Mouse (Mus musculus) lung, embryonic 14.5 days (tissue): ENCODE results near the gene Gad2. TPM values are rescaled to one million over a fixed set of nuclear protein-coding genes. Genes with fewer than 3 reads are reported as not detected.

Source experiments
- ATAC-seq: fragments of 200-750 bp; cut with Nextera tagmentation; 2 replicates; pipeline ENCODE4 v1.8.0; 2017; ENCODE audit warnings: mild to moderate bottlenecking, moderate TSS enrichment, moderate library complexity; ENCODE audit not compliant: insufficient read depth
- DNase-seq: peaks from one replicate; pipeline ENCODE4 v3.0.0-alpha.2; 2015
- H3K27ac ChIP-seq: fragments of 300-500 bp; sonication (generic); 2 replicates; pipeline ENCODE4 v1.5.1; 2014; ENCODE audit warnings: low read depth, mild to moderate bottlenecking, moderate library complexity
- H3K27me3 ChIP-seq: fragments of 300-500 bp; sonication (generic); 2 replicates; pipeline ENCODE4 v1.6.1; 2014; ENCODE audit warnings: low read length, control low read depth; ENCODE audit not compliant: insufficient read depth
- H3K36me3 ChIP-seq: fragments of 300-500 bp; sonication (generic); 2 replicates; pipeline ENCODE4 v1.6.1; 2014; ENCODE audit warnings: control low read depth; ENCODE audit not compliant: insufficient read depth
- H3K4me1 ChIP-seq: fragments of 300-500 bp; sonication (generic); 2 replicates; pipeline ENCODE4 v1.6.1; 2014; ENCODE audit warnings: antibody characterized with exemption, control low read depth; ENCODE audit not compliant: insufficient read depth
- H3K4me2 ChIP-seq: fragments of 300-500 bp; sonication (generic); 2 replicates; pipeline ENCODE4 v1.6.1; 2014; ENCODE audit warnings: mild to moderate bottlenecking
- H3K4me3 ChIP-seq: fragments of 300-500 bp; sonication (generic); 2 replicates; pipeline ENCODE4 v1.5.1; 2014; ENCODE audit warnings: low read depth, low read length
- H3K9ac ChIP-seq: fragments of 300-500 bp; sonication (generic); 2 replicates; pipeline ENCODE4 v1.6.1; 2014
- H3K9me3 ChIP-seq: fragments of 300-500 bp; sonication (generic); 2 replicates; pipeline ENCODE4 v1.6.1; 2016; ENCODE audit warnings: low read depth, low read length, control low read depth
- CTCF ChIP-seq: IDR thresholded peaks from 2 replicates; pipeline ENCODE4 v1.5.1; 2016; ENCODE audit warnings: antibody characterized with exemption, low read depth
- WGBS: fragments of 180-500 bp; shearing (Covaris S2); extraction: QIAGEN DNeasy Blood & Tissue Kit; methylation state at CpG from one replicate; pipeline ENCODE4 v1.1.7; 2014; 5-methylcytosine and 5-hydroxymethylcytosine counted together
- polyA plus RNA-seq: library from polyadenylated mRNA; unstranded; fragments of >200 nt; fragmentation: Nextera tagmentation; extraction: Ambion mirVana; gene quantifications from 2 replicates; pipeline ENCODE4 v1.2.1, GENCODE M21; 2014

Gad2 gene
- polyA plus RNA-seq, 1 experiment from 2014 or later: 0.36 TPM

DNA sequence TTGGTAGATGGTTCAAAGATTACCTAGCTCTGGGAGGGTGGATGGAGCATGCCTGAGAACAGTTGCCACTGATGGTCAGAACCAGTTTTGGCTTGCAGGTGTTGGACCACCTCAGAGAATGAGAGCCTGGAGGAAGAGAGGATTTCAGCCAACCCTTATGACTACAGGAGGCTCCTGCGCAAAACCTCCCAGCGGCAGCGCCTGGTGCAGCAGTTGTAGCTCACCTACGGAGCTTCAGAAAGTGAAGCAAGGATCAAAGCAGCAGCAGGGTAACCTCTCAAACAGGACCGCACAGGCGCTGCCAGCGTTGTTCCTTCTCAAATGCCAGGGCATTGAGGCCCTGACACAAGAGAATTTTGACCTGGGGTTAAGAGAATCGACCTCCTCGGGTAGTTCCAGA lies 4.1 kb upstream of the Gad2 start:
- ATAC-seq (no peak), DNase-seq (no peak)
- TF ChIP-seq CTCF: no peak
- Histone ChIP-seq H3K9me3 (no peaks in the 10 kb centered on the region), H3K9ac (no peak overlapping the region), H3K4me1 (no peaks in the 10 kb centered on the region), H3K36me3 (no peaks in the 10 kb centered on the region), H3K27ac (no peak overlapping the region), H3K27me3 (peaks cover 54% of the 10 kb centered on the region), H3K4me2 (no peak overlapping the region), H3K4me3 (no peak overlapping the region)
- WGBS: 1% methylated on average over 9 of the region's 9 CpGs

DNA sequence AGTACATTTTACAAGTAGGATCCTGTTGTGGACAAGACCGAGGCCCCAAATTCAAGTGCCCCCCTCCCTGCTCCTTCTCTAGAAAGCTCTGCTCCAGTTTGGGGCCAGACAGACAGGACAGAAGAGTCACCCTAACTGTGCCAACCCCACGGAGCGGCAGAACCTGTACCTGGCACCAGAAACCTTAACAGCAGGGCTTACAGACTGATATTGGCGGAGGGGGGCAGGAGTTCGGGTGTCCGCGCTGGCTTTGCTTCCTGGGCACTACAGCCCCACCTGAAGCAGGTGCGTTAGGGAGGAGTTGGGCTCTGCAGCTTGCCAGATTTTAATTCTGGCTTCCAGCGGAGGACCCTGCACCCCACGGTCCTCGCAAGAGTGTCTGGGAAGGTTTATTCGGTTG lies 2.6 kb upstream of the Gad2 start:
- DNase-seq: no peak
- 2% methylated on average over 12 of the region's 12 CpGs for WGBS
- TF ChIP-seq CTCF: no peak

DNA sequence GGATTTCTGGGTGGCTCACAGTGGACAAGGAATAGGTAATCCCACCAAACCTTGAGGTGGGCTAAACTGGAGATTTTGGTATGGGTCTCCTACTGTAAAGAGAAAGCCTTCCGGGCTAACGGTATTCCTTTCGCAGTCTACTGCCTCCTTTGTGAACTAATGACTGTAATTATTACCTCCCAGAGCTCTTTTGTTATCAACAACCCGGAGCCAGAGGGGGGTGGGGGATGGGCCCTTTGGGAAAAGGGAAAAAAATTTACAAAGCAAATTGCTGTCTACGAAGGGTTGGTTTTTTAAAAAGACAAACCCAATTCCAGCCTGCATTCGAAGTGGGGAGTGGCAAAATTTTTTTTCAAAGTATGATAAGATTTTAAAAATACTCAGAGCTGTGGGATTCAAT lies 2.0 kb upstream of the Gad2 start:
- no peaks in the 10 kb centered on the region for H3K9me3 ChIP-seq
- TF ChIP-seq CTCF: no peak
- H3K36me3 ChIP-seq: no peaks in the 10 kb centered on the region
- H3K9ac ChIP-seq: no peak overlapping the region
- H3K27ac ChIP-seq: no peak overlapping the region
- H3K4me1 ChIP-seq: no peaks in the 10 kb centered on the region
- no peak overlapping the region for H3K4me2 ChIP-seq
- ATAC-seq (no peak), DNase-seq (no peak)
- 2% methylated on average over 6 of the region's 6 CpGs for WGBS
- H3K27me3 ChIP-seq: peaks cover 75% of the 10 kb centered on the region
- H3K4me3 ChIP-seq: no peak overlapping the region

More for the DNA sequence above, 2.6 kb upstream of the Gad2 start:
- no peak for ATAC-seq
- H3K27me3 ChIP-seq: peaks cover 69% of the 10 kb centered on the region
- no peaks in the 10 kb centered on the region for H3K9me3 ChIP-seq
- no peak overlapping the region for H3K9ac ChIP-seq
- H3K4me2 ChIP-seq: no peak overlapping the region
- H3K4me1 ChIP-seq: no peaks in the 10 kb centered on the region
- no peak overlapping the region for H3K27ac ChIP-seq
- H3K4me3 ChIP-seq: no peak overlapping the region
- H3K36me3 ChIP-seq: no peaks in the 10 kb centered on the region

DNA sequence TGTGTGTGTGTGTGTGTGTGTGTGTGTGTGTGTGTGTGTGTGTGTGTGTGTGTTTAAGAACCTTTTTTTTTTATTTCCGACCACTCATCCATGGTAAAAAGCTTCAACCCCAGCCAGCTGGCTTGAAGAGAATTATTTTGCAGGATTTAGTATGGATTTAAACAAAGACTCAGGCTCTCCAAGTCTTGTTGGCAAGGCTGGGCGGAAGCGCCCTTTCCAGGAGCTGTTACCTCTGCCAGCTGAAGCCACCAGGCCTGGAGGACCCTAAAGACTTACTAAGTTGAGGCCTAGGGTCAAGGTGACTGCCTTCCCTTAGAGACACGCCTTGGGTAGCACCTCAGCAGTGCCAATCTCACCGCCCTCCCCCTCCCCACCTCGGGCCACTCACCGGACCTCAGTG lies 1.5 kb upstream of the Gad2 start:
- TF ChIP-seq CTCF: no peak
- DNase-seq: no peak
- Histone ChIP-seq H3K4me3 (no peak overlapping the region), H3K27me3 (peaks cover 80% of the 10 kb centered on the region), H3K27ac (no peak overlapping the region), H3K4me1 (no peaks in the 10 kb centered on the region), H3K4me2 (no peak overlapping the region), H3K9me3 (no peaks in the 10 kb centered on the region), H3K36me3 (no peaks in the 10 kb centered on the region), H3K9ac (no peak overlapping the region)
- no peak for ATAC-seq
- WGBS: 3% methylated on average over 7 of the region's 7 CpGs

DNA sequence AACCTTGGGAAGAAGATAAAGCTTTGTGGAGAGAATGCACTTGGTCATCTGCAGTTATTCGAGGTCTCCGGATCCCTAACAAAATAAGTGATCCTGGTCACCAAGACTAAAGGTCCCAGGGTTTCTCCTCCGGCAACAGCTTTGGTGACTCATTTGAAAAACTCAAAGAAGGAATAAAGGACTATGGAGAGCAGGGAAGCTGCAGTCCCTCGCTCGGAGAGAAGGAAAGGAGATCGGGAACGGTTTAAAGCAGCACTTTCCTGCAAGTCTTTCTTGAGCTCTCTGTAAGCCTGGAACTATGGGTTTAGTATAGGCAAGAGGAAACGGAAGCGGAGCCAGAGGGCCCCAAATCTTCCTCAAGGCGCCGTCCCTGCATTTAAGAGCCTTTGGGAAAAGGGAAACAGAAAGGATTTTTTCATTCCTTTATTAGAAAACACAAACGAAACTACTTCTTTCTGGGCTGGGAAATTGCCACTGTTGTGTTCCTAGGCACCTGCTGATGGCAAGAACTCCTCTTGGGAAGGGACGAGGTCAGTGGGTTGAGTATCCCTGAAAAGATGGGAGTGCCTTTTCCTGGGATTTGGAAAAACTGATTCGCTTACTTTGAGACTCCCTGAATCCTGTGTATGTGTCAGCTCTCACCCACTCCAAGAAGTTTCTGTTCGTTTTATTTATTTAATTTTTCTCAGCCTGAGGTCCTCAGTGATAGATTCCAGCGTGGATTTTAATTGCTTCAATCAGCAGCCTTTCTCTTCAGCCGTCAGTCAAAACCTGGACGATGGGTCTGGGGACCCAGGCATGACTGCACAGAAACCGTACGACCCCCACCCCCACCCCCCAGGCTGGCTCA lies 802 bp upstream of the Gad2 start:
- ATAC-seq: no peak
- Histone ChIP-seq H3K27me3 (peaks cover 86% of the 10 kb centered on the region), H3K4me1 (no peaks in the 10 kb centered on the region), H3K27ac (no peak overlapping the region), H3K36me3 (no peaks in the 10 kb centered on the region), H3K9ac (no peak overlapping the region), H3K4me2 (no peak overlapping the region), H3K9me3 (no peaks in the 10 kb centered on the region), H3K4me3 (peak overlapping the region; percentile 28; the same call in 1 of the 2 replicates)
- TF ChIP-seq CTCF: no peak
- DNase-seq: no peak
- 4% methylated on average over 20 of the region's 20 CpGs for WGBS

DNA sequence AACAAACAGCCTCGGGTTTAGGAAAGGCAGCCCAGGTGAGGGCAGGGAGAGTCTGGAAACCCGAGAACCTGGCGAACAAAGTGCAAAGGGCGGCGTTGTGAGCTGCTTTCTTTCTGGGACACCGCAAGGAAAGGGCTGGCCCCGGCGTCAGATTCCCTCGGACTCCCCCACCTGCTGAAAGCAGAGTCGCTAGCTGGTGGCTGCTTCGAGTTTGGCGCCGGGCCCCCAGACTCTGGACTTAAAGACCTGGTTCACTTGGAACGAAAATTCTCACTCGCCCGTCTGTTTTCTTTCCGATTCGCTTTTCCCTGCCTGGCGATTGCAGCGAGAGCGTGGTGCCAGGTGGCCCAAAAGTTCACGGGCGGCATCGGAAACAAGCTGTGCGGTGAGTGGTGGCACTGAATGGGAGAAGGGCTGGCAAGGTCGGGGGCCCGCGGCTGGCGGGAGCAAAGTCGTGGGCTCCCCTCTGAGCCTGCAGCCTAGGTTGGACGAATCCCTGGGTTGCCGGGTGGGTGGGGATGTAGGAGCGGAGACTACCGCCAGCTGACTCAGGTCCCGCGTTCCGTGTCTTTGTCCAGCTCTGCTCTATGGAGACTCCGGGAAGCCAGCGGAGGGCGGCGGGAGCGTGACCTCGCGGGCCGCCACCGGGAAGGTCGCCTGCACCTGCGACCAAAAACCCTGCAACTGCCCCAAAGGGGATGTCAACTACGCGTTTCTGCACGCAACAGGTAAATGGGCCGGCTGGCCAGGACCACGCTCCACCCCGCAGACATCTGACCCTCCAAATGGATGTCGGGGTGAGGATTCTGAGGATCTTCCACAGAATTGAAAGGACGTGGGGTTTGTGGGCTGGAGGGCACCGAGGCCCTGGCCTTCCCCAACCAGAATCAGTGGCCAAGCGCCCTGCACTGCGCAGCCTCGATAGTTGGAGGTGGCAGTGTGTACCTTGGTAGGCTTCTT lies 1.4 kb downstream of the Gad2 start:
- H3K27me3 ChIP-seq: peaks cover 92% of the 10 kb centered on the region
- no peak for DNase-seq
- no peak overlapping the region for H3K27ac ChIP-seq
- no peak for ATAC-seq
- no peaks in the 10 kb centered on the region for H3K36me3 ChIP-seq
- H3K9me3 ChIP-seq: no peaks in the 10 kb centered on the region
- peak overlapping the region; percentile 28; the same call in 1 of the 2 replicates for H3K4me3 ChIP-seq
- 1% methylated on average over 60 of the region's 60 CpGs for WGBS
- no peaks in the 10 kb centered on the region for H3K4me1 ChIP-seq
- no peak overlapping the region for H3K9ac ChIP-seq
- H3K4me2 ChIP-seq: peak overlapping the region; percentile 54
- no peak for TF ChIP-seq CTCF
